Mouse (Mus musculus): ENCODE data around the gene C2cd4d. TPM values are rescaled to one million over a fixed set of nuclear protein-coding genes. Genes with fewer than 3 reads are reported as not detected.

C2cd4d gene
- polyA plus RNA-seq, 1 experiment from 2014 or later: 0.54 TPM

DNA sequence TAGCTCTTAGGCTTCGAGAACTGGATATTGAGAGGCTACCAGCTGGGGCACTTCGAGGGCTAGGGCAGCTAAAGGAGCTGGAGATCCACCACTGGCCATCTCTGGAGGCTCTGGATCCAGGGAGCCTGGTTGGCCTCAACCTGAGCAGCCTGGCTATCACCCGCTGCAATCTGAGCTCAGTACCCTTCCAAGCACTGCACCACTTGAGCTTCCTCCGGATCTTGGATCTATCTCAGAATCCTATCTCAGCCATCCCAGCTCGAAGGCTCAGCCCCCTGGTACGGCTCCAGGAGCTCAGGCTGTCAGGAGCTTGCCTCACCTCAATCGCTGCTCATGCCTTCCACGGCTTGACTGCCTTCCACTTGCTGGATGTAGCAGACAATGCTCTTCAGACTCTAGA is 40.2 kb downstream of the C2cd4d start:
- no peak for DNase-seq (ENCODE audit: low spot score)
- 68% methylated on average over 8 of the region's 8 CpGs for WGBS
- Histone ChIP-seq H3K4me1 (peaks cover 24% of the 10 kb centered on the region), H3K27ac (no peak overlapping the region), H3K4me3 (no peak overlapping the region), H3K27me3 (ENCODE audit: low read depth, poor library complexity, severe bottlenecking) (peaks cover 81% of the 10 kb centered on the region), H3K36me3 (no peaks in the 10 kb centered on the region), H3K9me3 (replicated peaks) (no peaks in the 10 kb centered on the region)

GRCm38 (mm10) chr3:94404366-94405054 is 42.3 kb downstream of the C2cd4d start:
- H3K4me1 ChIP-seq: peaks cover 16% of the 10 kb centered on the region; the same call in 1 of the 2 replicates
- WGBS: 28% methylated on average over 7 of the region's 7 CpGs

DNA sequence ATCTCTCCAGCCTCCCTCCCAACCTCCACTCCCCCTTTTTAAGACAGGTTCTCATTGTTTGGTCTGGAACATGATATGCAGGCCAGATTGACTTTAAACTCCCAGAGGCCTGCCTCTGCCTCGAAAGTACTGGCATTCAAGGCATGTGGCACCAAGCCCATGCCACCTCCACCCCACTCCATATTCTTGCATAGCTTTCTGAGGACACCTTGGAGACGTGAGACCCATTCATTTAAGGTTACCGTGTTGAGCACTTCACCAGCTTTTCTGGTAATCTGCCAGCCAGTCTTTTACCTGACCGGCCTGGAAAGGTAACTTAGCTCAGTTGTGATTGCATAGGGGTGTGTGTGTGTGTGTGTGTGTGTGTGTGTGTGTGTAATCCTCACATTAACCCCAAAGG is 43.3 kb downstream of the C2cd4d start:
- WGBS: 79% methylated on average over 4 of the region's 4 CpGs
- Histone ChIP-seq H3K27me3 (ENCODE audit: low read depth, poor library complexity, severe bottlenecking) (peaks cover 50% of the 10 kb centered on the region), H3K4me1 (peaks cover 16% of the 10 kb centered on the region; the same call in 1 of the 2 replicates)

More at GRCm38 (mm10) chr3:94404366-94405054, 42.3 kb downstream of the C2cd4d start:
- Histone ChIP-seq H3K27ac (no peak overlapping the region), H3K4me3 (no peak overlapping the region), H3K9me3 (replicated peaks) (no peaks in the 10 kb centered on the region), H3K27me3 (ENCODE audit: low read depth, poor library complexity, severe bottlenecking) (peaks cover 60% of the 10 kb centered on the region), H3K36me3 (no peaks in the 10 kb centered on the region)
- no peak for DNase-seq (ENCODE audit: low spot score)

DNA sequence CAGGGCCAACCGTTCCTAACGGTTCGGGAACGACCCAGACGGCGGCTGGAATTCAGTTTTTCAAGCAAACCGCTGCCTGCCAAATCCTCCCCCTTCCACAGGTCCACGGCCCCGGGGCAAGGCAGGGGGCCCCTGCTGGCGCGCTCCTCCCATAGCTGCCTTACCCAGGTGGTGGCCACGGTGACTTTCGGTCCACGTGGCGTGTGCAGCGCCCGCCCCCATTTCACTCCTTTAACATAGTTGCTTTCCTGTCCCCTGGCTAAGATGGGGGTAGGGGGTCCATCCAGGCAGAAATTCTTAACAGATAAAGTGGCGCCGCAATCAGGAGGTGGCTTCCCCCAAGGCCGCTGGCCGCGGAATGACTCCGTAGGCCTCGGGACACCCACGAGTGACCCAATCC is 50.3 kb downstream of the C2cd4d start:
- no peaks in the 10 kb centered on the region for H3K27me3 ChIP-seq (ENCODE audit: low read depth, poor library complexity, severe bottlenecking)
- H3K4me1 ChIP-seq: peaks cover 10% of the 10 kb centered on the region
- H3K9me3 ChIP-seq (replicated peaks): no peaks in the 10 kb centered on the region
- no peak for DNase-seq (ENCODE audit: low spot score)
- peak overlapping the region; percentile 53 for H3K4me3 ChIP-seq
- no peaks in the 10 kb centered on the region for H3K36me3 ChIP-seq
- no peak overlapping the region for H3K27ac ChIP-seq
- 12% methylated on average over 25 of the region's 25 CpGs for WGBS

More for the DNA sequence above, 43.3 kb downstream of the C2cd4d start:
- H3K9me3 ChIP-seq (replicated peaks): no peaks in the 10 kb centered on the region
- DNase-seq (ENCODE audit: low spot score): no peak
- no peak overlapping the region for H3K4me3 ChIP-seq
- no peaks in the 10 kb centered on the region for H3K36me3 ChIP-seq
- H3K27ac ChIP-seq: no peak overlapping the region

DNA sequence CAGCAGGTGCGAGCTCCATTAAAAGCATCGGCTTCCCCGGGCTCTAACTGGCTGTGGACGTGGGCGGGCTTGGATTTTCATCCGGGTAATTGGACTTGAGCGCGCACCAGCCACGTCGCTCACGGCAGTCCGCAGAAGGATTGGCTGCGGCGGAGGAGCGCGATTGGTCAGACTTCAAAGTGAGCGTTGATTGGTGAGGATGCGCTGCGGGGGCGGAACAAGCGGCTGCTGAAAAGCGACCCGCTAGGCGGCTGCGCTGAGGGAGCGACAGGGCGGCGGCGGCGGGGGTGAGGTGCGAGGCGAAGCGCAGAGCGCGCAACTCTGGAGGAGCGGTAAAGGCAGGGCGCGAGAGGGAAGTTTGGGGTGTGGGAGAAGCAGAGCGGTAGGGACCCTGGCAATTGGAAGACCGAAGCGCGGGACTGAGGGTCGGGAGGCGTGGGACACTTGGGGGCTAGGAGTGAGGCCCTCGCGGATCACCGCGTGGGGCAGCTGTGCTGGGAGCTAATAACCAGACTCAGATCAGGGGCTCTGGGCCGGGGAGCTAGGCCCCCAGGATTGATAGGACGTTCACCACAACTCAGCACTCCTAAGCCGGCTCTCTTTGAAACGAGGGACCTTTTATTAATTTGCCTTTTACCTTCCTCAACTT is 50.9 kb downstream of the C2cd4d start, which contains the start of gene Tdrkh:
Gene Tdrkh, plus strand, starts transcription at position 243 of the 649 bp plus-strand sequence.
- Histone ChIP-seq H3K36me3 (no peaks in the 10 kb centered on the region), H3K27ac (peak within 1 kb of the TSS; percentile 60; the same call in 1 of the 2 replicates), H3K27me3 (ENCODE audit: low read depth, poor library complexity, severe bottlenecking) (no peaks in the 10 kb centered on the region), H3K4me3 (peak within 1 kb of the TSS; percentile 53), H3K9me3 (replicated peaks) (no peaks in the 10 kb centered on the region), H3K4me1 (peaks cover 10% of the 10 kb centered on the region)
- 10% methylated on average over 52 of the region's 52 CpGs for whole genome bisulfite sequencing
- DNase-seq (ENCODE audit: low spot score): peak; percentile 94

Other genes with a start within 250 kb of the C2cd4d start
- not detected in 2 replicates for gene Gm10696, start 184.2 kb upstream of the C2cd4d start, polyA plus RNA-seq (2016; fragmentation: Nextera tagmentation; extraction: Ambion mirVana)
- gene Gm5286, start 165.7 kb upstream of the C2cd4d start, polyA plus RNA-seq (2016; fragmentation: Nextera tagmentation; extraction: Ambion mirVana): not detected in 2 replicates
- not detected in 2 replicates for gene Gm4778, start 98.4 kb upstream of the C2cd4d start, polyA plus RNA-seq (2016; fragmentation: Nextera tagmentation; extraction: Ambion mirVana)
- gene Them4, start 52.3 kb upstream of the C2cd4d start, polyA plus RNA-seq (2016; fragmentation: Nextera tagmentation; extraction: Ambion mirVana): 7.2 and 7.7 TPM in 2 replicates
- not detected in 2 replicates for gene Them5, start 20.3 kb upstream of the C2cd4d start, polyA plus RNA-seq (2016; fragmentation: Nextera tagmentation; extraction: Ambion mirVana)
- gene Rorc, start 10.4 kb downstream of the C2cd4d start, polyA plus RNA-seq (2016; fragmentation: Nextera tagmentation; extraction: Ambion mirVana): 0.15 TPM in 1 of 2 replicates, not detected in the other
- not detected in 2 replicates for gene Lingo4, start 36.1 kb downstream of the C2cd4d start, polyA plus RNA-seq (2016; fragmentation: Nextera tagmentation; extraction: Ambion mirVana)
- gene Tdrkh, start 50.8 kb downstream of the C2cd4d start, polyA plus RNA-seq (2016; fragmentation: Nextera tagmentation; extraction: Ambion mirVana): 5.1 and 6.6 TPM in 2 replicates
- 71.0 and 77.8 TPM in 2 replicates for gene Mrpl9, start 80.9 kb downstream of the C2cd4d start, polyA plus RNA-seq (2016; fragmentation: Nextera tagmentation; extraction: Ambion mirVana)
- 0.29 and 0.51 TPM in 2 replicates for gene Oaz3, start 81.5 kb downstream of the C2cd4d start, polyA plus RNA-seq (2016; fragmentation: Nextera tagmentation; extraction: Ambion mirVana)
- gene Celf3, start 115.9 kb downstream of the C2cd4d start, polyA plus RNA-seq (2016; fragmentation: Nextera tagmentation; extraction: Ambion mirVana): 1.4 and 1.5 TPM in 2 replicates
- gene Riiad1, start 117.9 kb downstream of the C2cd4d start, polyA plus RNA-seq (2016; fragmentation: Nextera tagmentation; extraction: Ambion mirVana): 1.4 and 1.8 TPM in 2 replicates
- gene Snx27, start 220.3 kb downstream of the C2cd4d start, polyA plus RNA-seq (2016; fragmentation: Nextera tagmentation; extraction: Ambion mirVana): 45.5 and 46.2 TPM in 2 replicates

Measured in limb, embryonic 10.5 days (tissue).